In the genomic region with DNA sequence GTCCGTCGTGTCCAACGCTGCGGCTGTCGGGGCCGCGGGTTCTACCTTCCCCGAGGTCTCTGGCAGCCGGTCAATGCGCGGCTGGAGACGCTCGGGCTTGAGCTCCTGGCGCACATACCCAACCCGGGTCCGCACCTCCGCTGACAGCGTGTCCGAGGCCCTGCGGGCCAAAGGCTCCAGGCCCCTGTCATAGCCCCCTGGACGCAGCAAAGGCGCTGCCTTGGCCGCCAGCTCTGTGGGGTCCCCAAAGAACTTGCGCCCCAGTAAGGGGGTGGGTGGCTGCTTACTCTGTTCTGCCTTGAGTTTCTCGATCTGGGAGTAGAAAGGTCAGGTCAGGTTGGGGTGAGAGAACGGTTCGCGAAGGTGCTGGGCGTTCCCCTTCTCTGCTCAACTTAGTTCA, we compare ENCODE assay signal across 14 mouse cellular contexts. TPM values are rescaled to one million over a fixed set of nuclear protein-coding genes. Genes with fewer than 3 reads are reported as not detected.
DNase-seq lines count a peak whose midpoint lies in the region; ATAC-seq and TF ChIP-seq lines count a peak whose summit lies in the region.
"Had no signal": no experiment of that assay in that cellular context is flagged by ENCODE, and none has a peak within 500 bp of the region (broad histone marks: within the 10 kb centered on the region; RNA-seq: fewer than 3 reads in every experiment).

No protein-coding gene starts in this region.

- WGBS in heart, embryonic 11.5 days (ENCODE audit: insufficient replicate concordance), result 5% methylated on average over 29 of the region's 29 CpGs
- WGBS in liver, embryonic 12.5 days (ENCODE audit: insufficient replicate concordance), result 4% methylated on average over 29 of the region's 29 CpGs
- 8% methylated on average over 26 of the region's 29 CpGs for WGBS in liver, postnatal 0 days (ENCODE audit: insufficient replicate concordance)
- 4% methylated on average over 29 of the region's 29 CpGs for WGBS in limb, embryonic 10.5 days

- no peaks in the 10 kb centered on the region for H3K36me3 ChIP-seq in heart, embryonic 11.5 days (ENCODE audit: control insufficient read depth, insufficient read depth, low read length)
- H3K36me3 ChIP-seq in liver, embryonic 12.5 days, result no peaks in the 10 kb centered on the region
- no peaks in the 10 kb centered on the region for H3K36me3 ChIP-seq in liver, postnatal 0 days (replicated peaks; ENCODE audit: insufficient read depth, low read length)
- no peaks in the 10 kb centered on the region for H3K36me3 ChIP-seq in limb, embryonic 10.5 days

- TF ChIP-seq CTCF in liver, postnatal 0 days (IDR thresholded peaks at IDR 0.05; ENCODE audit: low read depth), result no peak

- no peak for ATAC-seq in heart, embryonic 11.5 days (replicated peaks; ENCODE audit: insufficient number of reproducible peaks, low FRiP score, low TSS enrichment)
- no peak for ATAC-seq in liver, embryonic 12.5 days
- no peak for ATAC-seq in liver, postnatal 0 days
- no peak for ATAC-seq in inflammation-experienced regulatory T-cells, adult 6 months

- intact Hi-C loops in heart, postnatal 14 days (cut with DNase I), result loop anchor here (5.0 kb wide), 1 partner anchor 83 kb away; the partner anchor contains the start of genes Blvrb and Sptbn4

- no peaks in the 10 kb centered on the region for H3K9me3 ChIP-seq in heart, embryonic 11.5 days (replicated peaks; ENCODE audit: control insufficient read depth, low read length)
- no peaks in the 10 kb centered on the region for H3K9me3 ChIP-seq in liver, embryonic 12.5 days (replicated peaks)
- no peaks in the 10 kb centered on the region for H3K9me3 ChIP-seq in liver, postnatal 0 days (ENCODE audit: low read length)
- no peaks in the 10 kb centered on the region for H3K9me3 ChIP-seq in limb, embryonic 10.5 days (replicated peaks)

- H3K27me3 ChIP-seq in heart, embryonic 11.5 days (ENCODE audit: control insufficient read depth, insufficient read depth, low read length), result peaks cover 66% of the 10 kb centered on the region
- peaks cover 76% of the 10 kb centered on the region for H3K27me3 ChIP-seq in liver, embryonic 12.5 days (replicated peaks)
- peaks cover 68% of the 10 kb centered on the region for H3K27me3 ChIP-seq in liver, postnatal 0 days (ENCODE audit: insufficient read depth, low read length)
- peaks cover 79% of the 10 kb centered on the region for H3K27me3 ChIP-seq in limb, embryonic 10.5 days (ENCODE audit: low read depth, poor library complexity, severe bottlenecking)

- peaks cover 9% of the 10 kb centered on the region for H3K4me1 ChIP-seq in heart, embryonic 11.5 days (ENCODE audit: control insufficient read depth, insufficient read depth, low read length)
- H3K4me1 ChIP-seq in liver, embryonic 12.5 days, result peaks cover 31% of the 10 kb centered on the region
- H3K4me1 ChIP-seq in liver, postnatal 0 days (ENCODE audit: insufficient read depth), result peaks cover 8% of the 10 kb centered on the region
- H3K4me1 ChIP-seq in brown adipose tissue, adult 24 weeks (ENCODE audit: control insufficient read depth, insufficient read depth, insufficient read length, low read length), result no peaks in the 10 kb centered on the region
- peaks cover 25% of the 10 kb centered on the region for H3K4me1 ChIP-seq in limb, embryonic 10.5 days

- H3K4me3 ChIP-seq in heart, embryonic 11.5 days (ENCODE audit: low read depth, low read length), result peak overlapping the region; percentile 21; the same call in 1 of the 2 replicates
- H3K4me3 ChIP-seq in liver, embryonic 12.5 days, result peak overlapping the region; percentile 4; the same call in 1 of the 2 replicates
- H3K4me3 ChIP-seq in liver, postnatal 0 days (ENCODE audit: low read depth, low read length), result no peak overlapping the region
- H3K4me3 ChIP-seq in brown adipose tissue, adult 24 weeks (ENCODE audit: insufficient read depth, low read depth, low read length), result peak overlapping the region; percentile 29
- H3K4me3 ChIP-seq in limb, embryonic 10.5 days, result peak overlapping the region; percentile 30

- no peak overlapping the region for H3K27ac ChIP-seq in heart, embryonic 11.5 days (ENCODE audit: low read depth, low read length)
- no peak overlapping the region for H3K27ac ChIP-seq in liver, embryonic 12.5 days
- no peak overlapping the region for H3K27ac ChIP-seq in liver, postnatal 0 days (ENCODE audit: low read depth)
- H3K27ac ChIP-seq in brown adipose tissue, adult 24 weeks (replicated peaks; ENCODE audit: low read depth, low read length), result no peak overlapping the region
- H3K27ac ChIP-seq in limb, embryonic 10.5 days, result no peak overlapping the region
- H3K27ac ChIP-seq: macrophage had no signal

- H3K9ac ChIP-seq in heart, embryonic 11.5 days (ENCODE audit: low read depth, low read length), result no peak overlapping the region
- no peak overlapping the region for H3K9ac ChIP-seq in liver, embryonic 12.5 days
- no peak overlapping the region for H3K9ac ChIP-seq in liver, postnatal 0 days (replicated peaks)

- TF ChIP-seq EP300 in liver, postnatal 0 days (IDR thresholded peaks at IDR 0.05; ENCODE audit: low read depth), result no peak

- no peak for DNase-seq in heart, postnatal 14 days
- DNase-seq in liver, postnatal 0 days, result no peak
- DNase-seq in limb, embryonic 10.5 days (ENCODE audit: low spot score), result peak; percentile 38
- DNase-seq in layer of hippocampus, postnatal 14 days (ENCODE audit: low spot score in 2 of 2), result no peak
- DNase-seq: kidney, adult 9 months; thymus, postnatal 14 days had no signal

- peak overlapping the region; percentile 35 for H3K4me2 ChIP-seq in heart, embryonic 11.5 days
- peak overlapping the region; percentile 39 for H3K4me2 ChIP-seq in liver, embryonic 12.5 days
- no peak overlapping the region for H3K4me2 ChIP-seq in liver, postnatal 0 days (ENCODE audit: low read depth, low read length)

RNA-seq across cellular contexts. Expression of gene Gm20479, which starts 7.2 kb away (rescaled TPM):
- polyA plus RNA-seq in heart, embryonic 11.5 days (2014; fragmentation: Nextera tagmentation; extraction: Ambion mirVana), result 1.6 and 2.1 TPM in 2 replicates
- under 1 TPM in 1 of 2 experiments, not detected in 1; 0.76 TPM for total RNA-seq in heart, postnatal 14 days (2021)
- polyA plus RNA-seq in liver, embryonic 12.5 days (2016; fragmentation: Nextera tagmentation; extraction: Ambion mirVana), result not detected in 2 replicates
- polyA plus RNA-seq in liver, postnatal 0 days (2015; fragmentation: Nextera tagmentation; extraction: Ambion mirVana), result 1.1 TPM in 1 of 2 replicates, not detected in the other
- polyA plus RNA-seq in brown adipose tissue, adult 24 weeks (2012; ENCODE audit: insufficient read depth, insufficient read length, missing spikeins), result 3.5 TPM in 1 of 2 replicates, not detected in the other
- not detected in 2 replicates for polyA plus RNA-seq in limb, embryonic 10.5 days (2016; fragmentation: Nextera tagmentation; extraction: Ambion mirVana)
- polyA plus RNA-seq in inflammation-experienced regulatory T-cells, adult 6 months (2017; shearing (Covaris generic)), result 1 to 10 TPM in 1 of 3 experiments, not detected in 2; 4.0 TPM
- not detected for total RNA-seq in layer of hippocampus, postnatal 14 days (2021)
- total RNA-seq: left cerebral cortex, adult 8-10 months; neutrophil, adult 5-6 weeks had no signal
- polyA plus RNA-seq: macrophage; small intestine, adult 2 months had no signal

RNA-seq across cellular contexts. Expression of gene Shkbp1, which starts 8.6 kb away (rescaled TPM):
- 33.3 and 34.1 TPM in 2 replicates for polyA plus RNA-seq in heart, embryonic 11.5 days (2014; fragmentation: Nextera tagmentation; extraction: Ambion mirVana)
- 1 to 10 TPM; 8.6 to 9.7 TPM for total RNA-seq in heart, postnatal 14 days (2021)
- polyA plus RNA-seq in liver, embryonic 12.5 days (2016; fragmentation: Nextera tagmentation; extraction: Ambion mirVana), result 32.1 and 36.1 TPM in 2 replicates
- 9.5 and 10.9 TPM in 2 replicates for polyA plus RNA-seq in liver, postnatal 0 days (2015; fragmentation: Nextera tagmentation; extraction: Ambion mirVana)
- 11.6 TPM in 2 replicates for polyA plus RNA-seq in brown adipose tissue, adult 24 weeks (2012; ENCODE audit: insufficient read depth, insufficient read length, missing spikeins)
- 46.1 and 61.2 TPM in 2 replicates for polyA plus RNA-seq in limb, embryonic 10.5 days (2016; fragmentation: Nextera tagmentation; extraction: Ambion mirVana)
- 10 to 100 TPM; 46.9 to 59.2 (median 50.1) TPM for polyA plus RNA-seq in inflammation-experienced regulatory T-cells, adult 6 months (2017; shearing (Covaris generic))
- total RNA-seq in layer of hippocampus, postnatal 14 days (2021), result 10 to 100 TPM; 24.7 to 26.2 TPM

RNA-seq across cellular contexts. Expression of gene Ltbp4, which starts 26.9 kb away (rescaled TPM):
- 28.9 and 31.5 TPM in 2 replicates for polyA plus RNA-seq in heart, embryonic 11.5 days (2014; fragmentation: Nextera tagmentation; extraction: Ambion mirVana)
- 100 to 1,000 TPM; 354 to 358 TPM for total RNA-seq in heart, postnatal 14 days (2021)
- 5.7 TPM in 2 replicates for polyA plus RNA-seq in liver, embryonic 12.5 days (2016; fragmentation: Nextera tagmentation; extraction: Ambion mirVana)
- polyA plus RNA-seq in liver, postnatal 0 days (2015; fragmentation: Nextera tagmentation; extraction: Ambion mirVana), result 7.2 and 9.2 TPM in 2 replicates
- 22.8 and 25.9 TPM in 2 replicates for polyA plus RNA-seq in brown adipose tissue, adult 24 weeks (2012; ENCODE audit: insufficient read depth, insufficient read length, missing spikeins)
- 6.7 and 10.6 TPM in 2 replicates for polyA plus RNA-seq in limb, embryonic 10.5 days (2016; fragmentation: Nextera tagmentation; extraction: Ambion mirVana)
- polyA plus RNA-seq in inflammation-experienced regulatory T-cells, adult 6 months (2017; shearing (Covaris generic)), result 1 to 10 TPM in 1 of 3 experiments, under 1 TPM in 2; 0.45 to 1.2 (median 0.50) TPM
- total RNA-seq in layer of hippocampus, postnatal 14 days (2021), result 10 to 100 TPM; 55.0 to 55.3 TPM
- total RNA-seq: neutrophil, adult 5-6 weeks had no signal
- polyA plus RNA-seq: macrophage had no signal
